Mouse (Mus musculus) kidney, postnatal 0 days (tissue): ENCODE measurements around the gene Tspan3. TPM values are rescaled to one million over a fixed set of nuclear protein-coding genes. Genes with fewer than 3 reads are reported as not detected.

ENCODE experiments used
- ATAC-seq: fragments of 200-750 bp; cut with Nextera tagmentation; replicated peaks from 2 replicates; pipeline ENCODE4 v1.8.0; 2017; ENCODE audit warnings: low read depth, moderate number of reproducible peaks, moderate TSS enrichment, moderate library complexity; ENCODE audit not compliant: low FRiP score
- DNase-seq: peaks from one replicate; pipeline ENCODE4 v3.0.0-alpha.2; 2016; ENCODE audit warnings: low spot score
- H3K27ac ChIP-seq: fragments of 300-500 bp; sonication (generic); 2 replicates; pipeline ENCODE4 v1.5.1; 2014; ENCODE audit warnings: mild to moderate bottlenecking
- H3K27me3 ChIP-seq: fragments of 300-500 bp; sonication (generic); 2 replicates; pipeline ENCODE4 v1.6.1; 2014; ENCODE audit warnings: low read length, mixed read lengths; ENCODE audit not compliant: insufficient read depth
- H3K36me3 ChIP-seq: fragments of 300-500 bp; sonication (generic); 2 replicates; pipeline ENCODE4 v1.6.1; 2014; ENCODE audit warnings: low read length, mixed read lengths; ENCODE audit not compliant: insufficient read depth
- H3K4me1 ChIP-seq: fragments of 300-500 bp; sonication (generic); replicated peaks from 2 replicates; pipeline ENCODE4 v1.6.1; 2014; ENCODE audit warnings: antibody characterized with exemption, low read length, mixed read lengths; ENCODE audit not compliant: insufficient read depth
- H3K4me2 ChIP-seq: fragments of 300-500 bp; sonication (generic); 2 replicates; pipeline ENCODE4 v1.6.1; 2014; ENCODE audit warnings: mild to moderate bottlenecking, low read length, moderate library complexity, mixed read lengths
- H3K4me3 ChIP-seq: fragments of 300-500 bp; sonication (generic); replicated peaks from 2 replicates; pipeline ENCODE4 v1.5.1; 2014; ENCODE audit warnings: low read depth, low read length
- H3K9ac ChIP-seq: fragments of 300-500 bp; sonication (generic); 2 replicates; pipeline ENCODE4 v1.6.1; 2014; ENCODE audit warnings: low read depth, low read length
- H3K9me3 ChIP-seq: fragments of 300-500 bp; sonication (generic); replicated peaks from 2 replicates; pipeline ENCODE4 v1.6.1; 2016; ENCODE audit warnings: low read length, inconsistent platforms, mixed read lengths
- CTCF ChIP-seq: IDR thresholded peaks from 2 replicates; pipeline ENCODE4 v1.5.1; 2016; ENCODE audit warnings: antibody characterized with exemption, low read depth, mild to moderate bottlenecking, moderate library complexity
- WGBS: fragments of 180-500 bp; shearing (Covaris S2); extraction: QIAGEN DNeasy Blood & Tissue Kit; methylation state at CpG from one replicate; pipeline ENCODE4 v1.1.7; 2014; 5-methylcytosine and 5-hydroxymethylcytosine counted together
- polyA plus RNA-seq: library from polyadenylated mRNA; unstranded; fragments of >200 nt; fragmentation: Nextera tagmentation; extraction: Ambion mirVana; gene quantifications from 2 replicates; pipeline ENCODE4 v1.2.1, GENCODE M21; 2015

Tspan3 gene
- 452 and 462 TPM in 2 replicates for polyA plus RNA-seq

DNA sequence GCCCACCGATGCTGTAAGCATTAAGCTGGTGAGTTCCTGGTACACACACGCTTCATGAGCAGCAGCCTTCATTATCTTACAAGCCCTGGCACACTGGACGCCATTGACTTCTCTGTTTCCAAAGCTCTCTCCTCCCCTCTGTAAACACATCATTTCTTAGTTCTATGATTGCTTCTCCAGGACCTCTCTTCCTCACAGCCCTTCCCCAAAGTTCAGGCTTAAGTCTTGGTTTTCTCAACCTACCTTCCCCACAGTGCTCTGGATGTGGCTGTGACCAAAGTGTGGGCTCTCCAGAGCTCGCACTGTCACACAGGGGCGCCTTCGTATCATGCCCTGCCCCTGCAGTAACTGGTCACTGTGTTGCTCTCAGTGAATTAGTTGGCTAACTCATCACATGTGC is at the start of gene Tspan3:
TSS of gene Tspan3 (minus strand) at position 101 of the 400 bp plus-strand sequence.
- Histone ChIP-seq H3K4me2 (no peak within 1 kb of the TSS), H3K27ac (no peak within 1 kb of the TSS), H3K4me1 (no peaks in the 10 kb centered on the region), H3K27me3 (no peaks in the 10 kb centered on the region), H3K9ac (no peak within 1 kb of the TSS), H3K36me3 (no peaks in the 10 kb centered on the region), H3K4me3 (no peak within 1 kb of the TSS), H3K9me3 (no peaks in the 10 kb centered on the region)
- TF ChIP-seq CTCF: no peak
- no peak for DNase-seq
- no peak for ATAC-seq
- WGBS: 91% methylated on average over 6 of the region's 6 CpGs

- Histone ChIP-seq H3K36me3 (no peaks in the 10 kb centered on the region), H3K4me3 (no peak overlapping the region), H3K4me1 (no peaks in the 10 kb centered on the region), H3K27ac (no peak overlapping the region), H3K9me3 (no peaks in the 10 kb centered on the region), H3K27me3 (no peaks in the 10 kb centered on the region), H3K9ac (no peak overlapping the region), H3K4me2 (no peak overlapping the region)
- DNase-seq (peak; percentile 83), ATAC-seq (no peak)
- 37% methylated on average over 11 of the region's 11 CpGs for WGBS
- TF ChIP-seq CTCF: peak; percentile 87
Observed at GRCm38 (mm10) chr9:56213451-56214291, 48.4 kb upstream of the Tspan3 start.

GRCm38 (mm10) chr9:56208817-56209216 is 43.5 kb upstream of the Tspan3 start:
- no peaks in the 10 kb centered on the region for H3K4me1 ChIP-seq
- H3K4me2 ChIP-seq: no peak overlapping the region
- no peaks in the 10 kb centered on the region for H3K9me3 ChIP-seq
- no peak overlapping the region for H3K9ac ChIP-seq
- no peak for DNase-seq
- no peak overlapping the region for H3K27ac ChIP-seq
- WGBS: 88% methylated on average over 8 of the region's 8 CpGs
- H3K27me3 ChIP-seq: no peaks in the 10 kb centered on the region
- no peak for TF ChIP-seq CTCF
- ATAC-seq: no peak
- H3K4me3 ChIP-seq: no peak overlapping the region
- H3K36me3 ChIP-seq: 0 out of 2 replicates have a peak, but pooled peaks cover 9% of the 10 kb centered on the region

- Histone ChIP-seq H3K36me3 (0 out of 2 replicates have a peak, but pooled peaks cover 9% of the 10 kb centered on the region), H3K4me2 (no peak overlapping the region), H3K9ac (no peak overlapping the region), H3K4me3 (no peak overlapping the region), H3K9me3 (no peaks in the 10 kb centered on the region), H3K4me1 (no peaks in the 10 kb centered on the region), H3K27me3 (no peaks in the 10 kb centered on the region), H3K27ac (no peak overlapping the region)
- TF ChIP-seq CTCF: no peak
- ATAC-seq (no peak), DNase-seq (no peak)
- 73% methylated on average over 5 of the region's 5 CpGs for WGBS
Observed at GRCm38 (mm10) chr9:56207516-56207915, 42.2 kb upstream of the Tspan3 start.

DNA sequence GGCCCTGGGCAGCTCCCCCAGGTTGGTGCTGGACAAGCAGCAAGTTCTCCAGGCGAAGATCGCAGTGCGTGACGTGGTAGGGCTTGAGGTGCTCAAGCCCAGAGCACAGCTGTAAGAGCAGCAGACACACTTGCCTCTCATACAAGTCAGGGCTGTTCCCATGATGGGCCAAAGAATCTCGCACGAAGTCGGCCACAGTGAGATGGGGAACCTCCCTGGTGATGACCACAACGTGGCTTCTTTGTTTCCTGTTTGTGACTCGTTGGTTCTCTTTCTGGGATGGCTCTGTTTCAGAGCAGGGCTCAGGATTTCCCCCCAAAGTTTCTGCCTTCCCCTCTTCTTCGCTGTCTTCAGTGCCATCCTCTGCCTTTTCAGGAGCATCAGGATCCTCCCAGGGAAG is 41.8 kb upstream of the Tspan3 start:
- Histone ChIP-seq H3K36me3 (0 out of 2 replicates have a peak, but pooled peaks cover 9% of the 10 kb centered on the region), H3K27me3 (no peaks in the 10 kb centered on the region), H3K9me3 (no peaks in the 10 kb centered on the region), H3K4me1 (no peaks in the 10 kb centered on the region), H3K9ac (no peak overlapping the region), H3K4me3 (no peak overlapping the region), H3K27ac (no peak overlapping the region), H3K4me2 (no peak overlapping the region)
- DNase-seq: no peak
- 88% methylated on average over 10 of the region's 10 CpGs for WGBS
- no peak for ATAC-seq
- no peak for TF ChIP-seq CTCF

DNA sequence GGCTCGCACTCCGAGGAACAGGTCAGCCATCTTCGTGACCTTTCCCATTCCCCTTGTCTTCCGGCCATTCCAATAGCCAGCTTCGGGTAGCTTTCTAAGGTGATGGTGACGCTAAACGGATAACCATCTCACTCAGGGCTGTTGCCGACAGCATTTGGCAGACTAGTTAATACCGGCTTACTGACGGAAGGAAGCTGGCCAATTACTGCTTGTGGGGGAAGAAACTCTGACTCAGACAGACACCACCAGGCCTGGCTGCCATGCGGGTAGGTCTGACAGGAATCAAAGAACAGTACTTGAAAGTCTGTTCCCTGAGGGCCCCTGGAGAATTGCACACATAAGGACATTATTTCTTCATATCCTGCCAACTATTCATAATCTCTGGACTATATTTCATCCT is 40.1 kb upstream of the Tspan3 start:
- H3K27ac ChIP-seq: no peak overlapping the region
- H3K4me2 ChIP-seq: no peak overlapping the region
- no peaks in the 10 kb centered on the region for H3K27me3 ChIP-seq
- no peak for DNase-seq
- H3K9ac ChIP-seq: no peak overlapping the region
- no peaks in the 10 kb centered on the region for H3K4me1 ChIP-seq
- no peak for TF ChIP-seq CTCF
- H3K36me3 ChIP-seq: 0 out of 2 replicates have a peak, but pooled peaks cover 9% of the 10 kb centered on the region
- 74% methylated on average over 11 of the region's 11 CpGs for whole genome bisulfite sequencing
- ATAC-seq: no peak
- no peak overlapping the region for H3K4me3 ChIP-seq
- H3K9me3 ChIP-seq: no peaks in the 10 kb centered on the region
